Mouse (Mus musculus) hindbrain, embryonic 16.5 days (tissue): ENCODE results near the gene Celsr1. TPM values are rescaled to one million over a fixed set of nuclear protein-coding genes. Genes with fewer than 3 reads are reported as not detected.

ENCODE experiments used
- ATAC-seq: fragments of 200-750 bp; cut with Nextera tagmentation; 2 replicates; pipeline ENCODE4 v1.8.0; 2017; ENCODE audit warnings: moderate TSS enrichment, moderate library complexity
- H3K27ac ChIP-seq: fragments of 300-500 bp; sonication (generic); 2 replicates; pipeline ENCODE4 v1.5.1; 2014; ENCODE audit warnings: low read depth, mild to moderate bottlenecking, control low read depth, low read length, moderate library complexity
- H3K27me3 ChIP-seq: fragments of 300-500 bp; sonication (generic); replicated peaks from 2 replicates; pipeline ENCODE4 v1.6.1; 2014; ENCODE audit warnings: low read length; ENCODE audit not compliant: control insufficient read depth, insufficient read depth
- H3K36me3 ChIP-seq: fragments of 300-500 bp; sonication (generic); 2 replicates; pipeline ENCODE4 v1.6.1; 2014; ENCODE audit warnings: mild to moderate bottlenecking, low read length, moderate library complexity, mixed read lengths; ENCODE audit not compliant: control insufficient read depth, insufficient read depth
- H3K4me1 ChIP-seq: fragments of 300-500 bp; sonication (generic); 2 replicates; pipeline ENCODE4 v1.6.1; 2014; ENCODE audit warnings: low read depth, low read length; ENCODE audit not compliant: control insufficient read depth, insufficient read depth
- H3K4me2 ChIP-seq: fragments of 300-500 bp; sonication (generic); 2 replicates; pipeline ENCODE4 v1.6.1; 2014; ENCODE audit warnings: mild to moderate bottlenecking, low read length, control low read depth, moderate library complexity
- H3K4me3 ChIP-seq: fragments of 300-500 bp; sonication (generic); 2 replicates; pipeline ENCODE4 v1.5.1; 2014; ENCODE audit warnings: mild to moderate bottlenecking, low read length, control low read depth, moderate library complexity
- H3K9ac ChIP-seq: fragments of 300-500 bp; sonication (generic); 2 replicates; pipeline ENCODE4 v1.6.1; 2014; ENCODE audit warnings: low read depth, mild to moderate bottlenecking, control low read depth, low read length, moderate library complexity
- H3K9me3 ChIP-seq: fragments of 300-500 bp; sonication (generic); 2 replicates; pipeline ENCODE4 v1.6.1; 2014; ENCODE audit warnings: mild to moderate bottlenecking, low read length, moderate library complexity; ENCODE audit not compliant: control insufficient read depth
- WGBS: fragments of 180-500 bp; shearing (Covaris S2); extraction: QIAGEN DNeasy Blood & Tissue Kit; methylation state at CpG from one replicate; pipeline ENCODE4 v1.1.7; 2014; 5-methylcytosine and 5-hydroxymethylcytosine counted together
- polyA plus RNA-seq: library from polyadenylated mRNA; unstranded; fragments of >200 nt; fragmentation: Nextera tagmentation; extraction: Ambion mirVana; gene quantifications from 2 replicates; pipeline ENCODE4 v1.2.1, GENCODE M21; 2015

Gene Celsr1
- polyA plus RNA-seq, 1 experiment from 2014 or later: 0.76 TPM

GRCm38 (mm10) chr15:85909931-85910330, 123.6 kb downstream of the Celsr1 start:
- Histone ChIP-seq H3K9me3 (no peaks in the 10 kb centered on the region), H3K36me3 (no peaks in the 10 kb centered on the region), H3K4me1 (peaks cover 4% of the 10 kb centered on the region), H3K27me3 (no peaks in the 10 kb centered on the region), H3K4me2 (no peak overlapping the region), H3K9ac (no peak overlapping the region), H3K27ac (no peak overlapping the region), H3K4me3 (no peak overlapping the region)
- 49% methylated on average over 10 of the region's 10 CpGs for WGBS
- ATAC-seq: no peak

GRCm38 (mm10) chr15:85909492-85909829, 124.1 kb downstream of the Celsr1 start:
- no peak for ATAC-seq
- no peaks in the 10 kb centered on the region for H3K27me3 ChIP-seq

GRCm38 (mm10) chr15:85908660-85909491, 124.7 kb downstream of the Celsr1 start:
- Histone ChIP-seq H3K4me2 (no peak overlapping the region), H3K4me3 (no peak overlapping the region), H3K27me3 (no peaks in the 10 kb centered on the region), H3K27ac (no peak overlapping the region), H3K4me1 (peaks cover 4% of the 10 kb centered on the region), H3K9ac (no peak overlapping the region), H3K36me3 (no peaks in the 10 kb centered on the region), H3K9me3 (no peaks in the 10 kb centered on the region)
- ATAC-seq: no peak
- 94% methylated on average over 7 of the region's 7 CpGs for WGBS

More at GRCm38 (mm10) chr15:85909492-85909829, 124.1 kb downstream of the Celsr1 start:
- Histone ChIP-seq H3K4me3 (no peak overlapping the region), H3K9me3 (no peaks in the 10 kb centered on the region), H3K36me3 (no peaks in the 10 kb centered on the region), H3K27ac (no peak overlapping the region), H3K4me2 (no peak overlapping the region), H3K4me1 (peaks cover 4% of the 10 kb centered on the region), H3K9ac (no peak overlapping the region)
- 91% methylated on average over 3 of the region's 3 CpGs for WGBS

- Histone ChIP-seq H3K9me3 (no peaks in the 10 kb centered on the region), H3K4me3 (no peak overlapping the region), H3K27ac (no peak overlapping the region), H3K9ac (no peak overlapping the region), H3K36me3 (no peaks in the 10 kb centered on the region), H3K4me1 (no peaks in the 10 kb centered on the region), H3K27me3 (no peaks in the 10 kb centered on the region), H3K4me2 (no peak overlapping the region)
- 76% methylated on average over 8 of the region's 8 CpGs for WGBS
- no peak for ATAC-seq
These were observed 129.8 kb downstream of the Celsr1 start for GRCm38 (mm10) chr15:85903826-85904225.

GRCm38 (mm10) chr15:85902505-85902904, 131.1 kb downstream of the Celsr1 start:
- no peaks in the 10 kb centered on the region for H3K27me3 ChIP-seq
- no peak overlapping the region for H3K27ac ChIP-seq
- no peak overlapping the region for H3K4me3 ChIP-seq
- no peak for ATAC-seq
- 85% methylated on average over 10 of the region's 10 CpGs for WGBS
- no peaks in the 10 kb centered on the region for H3K9me3 ChIP-seq
- no peak overlapping the region for H3K4me2 ChIP-seq
- no peak overlapping the region for H3K9ac ChIP-seq
- no peaks in the 10 kb centered on the region for H3K4me1 ChIP-seq
- H3K36me3 ChIP-seq: 0 out of 2 replicates have a peak, but pooled peaks cover 8% of the 10 kb centered on the region

- no peak overlapping the region for H3K4me3 ChIP-seq
- H3K9me3 ChIP-seq: no peaks in the 10 kb centered on the region
- H3K9ac ChIP-seq: no peak overlapping the region
- no peak overlapping the region for H3K27ac ChIP-seq
- WGBS: 83% methylated on average over 12 of the region's 12 CpGs
- no peak overlapping the region for H3K4me2 ChIP-seq
- peaks cover 12% of the 10 kb centered on the region; the same call in 1 of the 2 replicates for H3K36me3 ChIP-seq
- H3K4me1 ChIP-seq: no peaks in the 10 kb centered on the region; the same call in 1 of the 2 replicates
- no peaks in the 10 kb centered on the region for H3K27me3 ChIP-seq
- ATAC-seq: no peak
These were observed 132.8 kb downstream of the Celsr1 start for GRCm38 (mm10) chr15:85900801-85901200.

- no peak overlapping the region for H3K4me3 ChIP-seq
- H3K9me3 ChIP-seq: no peaks in the 10 kb centered on the region
- no peak overlapping the region for H3K9ac ChIP-seq
- H3K4me1 ChIP-seq: no peaks in the 10 kb centered on the region; the same call in 1 of the 2 replicates
- peaks cover 14% of the 10 kb centered on the region; the same call in 1 of the 2 replicates for H3K36me3 ChIP-seq
- ATAC-seq: no peak
- no peak overlapping the region for H3K27ac ChIP-seq
- H3K27me3 ChIP-seq: no peaks in the 10 kb centered on the region
- H3K4me2 ChIP-seq: no peak overlapping the region
- 73% methylated on average over 8 of the region's 8 CpGs for WGBS
These were observed 133.3 kb downstream of the Celsr1 start for GRCm38 (mm10) chr15:85900318-85900717.

- 47% methylated on average over 6 of the region's 6 CpGs for WGBS
- Histone ChIP-seq H3K36me3 (peaks cover 23% of the 10 kb centered on the region; the same call in 1 of the 2 replicates), H3K9me3 (no peaks in the 10 kb centered on the region)
These were observed 134.2 kb downstream of the Celsr1 start for GRCm38 (mm10) chr15:85899396-85899795.

GRCm38 (mm10) chr15:85897113-85897512, 136.5 kb downstream of the Celsr1 start:
- no peaks in the 10 kb centered on the region for H3K27me3 ChIP-seq
- H3K4me1 ChIP-seq: peaks cover 4% of the 10 kb centered on the region; the same call in 1 of the 2 replicates
- no peak overlapping the region for H3K4me2 ChIP-seq
- ATAC-seq: no peak
- no peak overlapping the region for H3K9ac ChIP-seq
- no peak overlapping the region for H3K4me3 ChIP-seq
- H3K27ac ChIP-seq: no peak overlapping the region
- peaks cover 30% of the 10 kb centered on the region for H3K36me3 ChIP-seq
- no peaks in the 10 kb centered on the region for H3K9me3 ChIP-seq
- 76% methylated on average over 10 of the region's 10 CpGs for WGBS

More at GRCm38 (mm10) chr15:85899396-85899795, 134.2 kb downstream of the Celsr1 start:
- H3K4me1 ChIP-seq: no peaks in the 10 kb centered on the region; the same call in 1 of the 2 replicates
- no peaks in the 10 kb centered on the region for H3K27me3 ChIP-seq
- no peak overlapping the region for H3K4me2 ChIP-seq
- H3K9ac ChIP-seq: no peak overlapping the region
- no peak overlapping the region for H3K27ac ChIP-seq
- ATAC-seq: no peak
- H3K4me3 ChIP-seq: no peak overlapping the region
